Mouse (Mus musculus): ENCODE measurements around the gene Sept9. TPM values are rescaled to one million over a fixed set of nuclear protein-coding genes. Genes with fewer than 3 reads are reported as not detected.

Gene Sept9
- total RNA-seq, 2 experiments from 2014 or later, result 70.0 to 71.1 TPM

DNA sequence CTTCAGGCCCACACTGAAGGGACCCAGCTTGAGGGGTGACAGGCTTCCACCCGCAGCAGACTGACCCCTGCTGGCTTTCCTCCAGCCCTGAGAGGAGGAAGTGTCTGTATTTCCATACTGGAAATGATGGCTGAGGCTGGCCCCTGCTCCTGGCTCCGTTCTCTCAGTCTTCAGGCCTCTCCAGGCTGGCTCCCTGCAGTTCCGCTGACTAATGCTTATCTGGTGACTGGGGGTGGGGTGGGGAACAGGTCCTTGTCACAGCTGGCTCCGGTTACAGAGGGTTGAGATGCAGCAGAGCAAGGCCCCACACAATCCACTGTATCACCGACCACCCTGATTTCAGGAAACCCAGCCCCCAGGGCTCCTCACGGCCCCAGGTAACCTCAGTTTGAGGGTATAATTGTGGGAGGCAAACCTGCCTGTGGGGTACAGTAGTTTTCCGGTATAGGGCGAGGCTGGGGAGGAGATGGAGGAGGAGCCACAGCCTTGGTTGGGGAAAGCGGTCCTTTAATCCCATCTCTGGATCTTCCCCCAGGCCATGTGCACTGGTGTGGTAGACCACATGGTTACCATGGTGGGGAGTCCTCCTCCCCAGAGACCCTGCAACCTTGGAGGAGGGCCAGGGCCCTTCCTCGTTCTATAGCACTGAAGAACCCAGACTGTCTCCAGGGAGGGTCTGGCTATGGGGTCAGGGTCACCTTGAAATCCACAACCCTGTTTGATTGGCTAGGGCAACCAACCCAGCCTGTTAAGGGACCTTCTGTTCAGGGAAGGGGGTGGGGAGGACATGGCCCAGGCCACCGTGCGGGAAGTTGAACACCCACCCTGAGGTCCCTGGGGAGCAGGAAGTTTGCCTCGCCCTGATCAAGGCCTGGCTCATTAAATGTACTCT, 108.7 kb downstream of the Sept9 start:
- peak; percentile 76 for DNase-seq
- intact Hi-C loops (cut with DNase I), result no loop called here

DNA sequence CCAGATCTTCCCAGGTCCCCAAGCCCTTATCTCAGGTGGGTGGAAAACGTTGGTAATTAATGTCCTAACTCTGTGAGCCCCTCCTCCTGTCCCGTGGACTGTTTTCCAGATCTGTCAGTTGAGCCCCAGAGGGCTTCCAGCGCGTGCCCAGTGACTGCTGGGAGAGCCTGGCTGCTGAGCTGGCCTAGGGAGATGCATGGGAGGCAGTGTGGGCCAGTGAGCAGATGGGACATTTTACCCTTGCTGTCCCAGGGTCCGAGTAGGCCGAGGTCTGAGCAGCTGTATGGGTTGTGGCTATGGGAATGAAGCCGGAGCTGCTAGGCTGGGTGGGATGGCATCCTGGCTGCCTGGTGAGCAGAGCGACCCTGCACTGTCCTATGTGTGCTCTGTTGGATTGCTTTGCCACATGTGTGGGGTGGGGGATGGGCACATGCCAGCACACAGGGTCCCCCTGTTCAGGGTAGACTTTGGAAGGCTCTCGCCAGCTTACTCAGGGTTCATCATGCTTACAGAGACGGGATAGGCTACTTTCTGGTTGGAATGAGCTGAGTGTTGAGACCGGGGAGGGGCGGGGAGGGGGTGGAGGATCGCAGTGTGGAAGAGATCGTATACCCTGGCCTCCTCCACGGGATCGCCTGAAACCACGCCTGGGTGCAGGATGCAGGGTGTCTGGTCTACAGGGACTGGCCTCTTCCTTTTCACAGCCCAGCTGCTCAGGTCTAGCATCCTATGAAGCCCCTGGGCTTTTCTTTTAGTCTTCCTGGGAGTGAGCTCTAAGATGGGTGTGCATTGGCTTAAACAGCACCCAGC, 109.9 kb downstream of the Sept9 start:
- DNase-seq, result no peak
- intact Hi-C loops (cut with DNase I), result no loop called here

GRCm38 (mm10) chr11:117309918-117310287, 110.4 kb downstream of the Sept9 start:
- intact Hi-C loops (cut with DNase I), result no loop called here
- DNase-seq, result peak; percentile 62 to 68

GRCm38 (mm10) chr11:117310341-117311107, 111.1 kb downstream of the Sept9 start:
- intact Hi-C loops (cut with DNase I), result no loop called here

DNA sequence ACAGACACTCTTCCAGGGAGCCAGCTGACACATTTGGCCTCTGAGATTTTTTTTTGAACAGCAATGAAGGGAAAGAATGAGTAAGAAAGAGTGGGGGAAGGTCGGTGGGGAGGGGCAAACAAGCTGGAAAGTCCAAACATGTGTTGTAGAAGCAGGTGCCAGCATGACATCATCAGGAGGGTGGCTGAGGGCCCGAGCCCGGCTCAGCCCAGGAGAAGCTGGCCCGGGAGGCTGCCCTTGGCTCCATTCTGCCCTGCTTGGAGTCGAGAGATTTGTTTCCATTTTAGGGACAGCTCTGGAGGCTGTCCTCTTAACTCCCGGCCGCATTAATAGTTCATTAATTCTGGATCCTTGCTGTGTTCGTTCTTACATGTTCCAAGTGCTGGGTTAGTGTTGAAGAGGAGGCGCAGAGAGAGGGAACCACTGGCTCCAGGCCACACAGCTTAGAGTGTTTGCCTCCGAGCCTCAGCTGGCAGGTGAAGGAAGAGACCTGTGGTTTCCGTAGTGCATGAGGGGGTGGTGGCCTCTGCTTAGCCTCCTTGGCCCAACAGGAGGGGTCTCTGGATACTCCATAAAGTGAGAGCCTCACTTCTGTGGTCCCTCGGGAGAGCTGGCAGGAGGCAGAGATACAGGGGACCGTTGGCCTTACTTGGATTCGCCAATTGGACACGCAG, 111.8 kb downstream of the Sept9 start:
- DNase-seq, result peak; percentile 90 to 93
- intact Hi-C loops (cut with DNase I), result no loop called here

More at GRCm38 (mm10) chr11:117310341-117311107, 111.1 kb downstream of the Sept9 start:
- DNase-seq, result peak; percentile 39 to 40

- peak; percentile 90 to 93 for DNase-seq
- intact Hi-C loops (cut with DNase I), result loop anchor here (2.0 kb wide), 1 partner anchor 43 kb away; no protein-coding TSS in a partner anchor
Measured at GRCm38 (mm10) chr11:117312028-117312901, 112.8 kb downstream of the Sept9 start.

DNA sequence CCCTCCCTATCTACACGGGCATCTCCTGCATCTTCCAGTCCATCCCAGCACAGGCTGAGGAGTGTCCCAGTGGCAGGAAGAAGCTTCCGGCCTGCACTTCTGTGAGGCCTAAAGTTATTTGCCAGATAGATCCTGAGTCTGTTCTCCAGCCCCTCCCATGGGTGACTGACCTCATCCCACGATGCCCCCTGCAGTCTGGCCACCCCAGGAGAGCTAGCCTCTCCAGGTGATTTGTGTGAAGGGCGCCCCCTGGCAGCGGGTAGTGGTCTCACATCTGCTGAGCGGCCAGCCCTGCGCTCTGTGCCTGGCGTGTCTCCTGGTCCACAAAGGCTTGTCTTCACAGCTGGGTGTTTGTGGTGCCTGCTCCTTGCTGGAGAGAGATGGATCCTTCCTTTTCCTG, 113.5 kb downstream of the Sept9 start:
- DNase-seq, result peak; percentile 70 to 82
- intact Hi-C loops (cut with DNase I), result loop anchor here (2.0 kb wide), 1 partner anchor 44 kb away; no protein-coding TSS in a partner anchor

DNA sequence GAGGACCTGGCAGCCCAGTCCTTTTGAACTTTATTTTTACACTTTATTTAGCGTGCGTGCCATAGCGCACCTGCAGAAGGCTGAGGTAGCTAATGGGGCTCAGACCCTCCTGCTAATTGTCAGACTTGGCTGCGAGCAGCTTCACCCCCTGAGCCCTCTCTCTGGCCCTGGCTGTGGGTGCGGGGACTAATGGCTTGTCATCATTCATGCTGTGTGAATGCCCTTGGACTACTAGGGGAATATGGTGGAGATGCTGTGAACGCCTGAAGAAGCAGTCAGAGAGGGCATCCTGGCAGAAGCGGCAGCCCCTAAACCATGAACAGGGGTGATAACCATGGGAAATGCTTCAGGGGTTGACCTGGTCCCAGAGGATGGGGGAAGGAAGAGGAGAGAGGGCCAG, 114.0 kb downstream of the Sept9 start:
- DNase-seq, result no peak
- intact Hi-C loops (cut with DNase I), result loop anchor here (2.0 kb wide), 1 partner anchor 45 kb away; no protein-coding TSS in a partner anchor

DNA sequence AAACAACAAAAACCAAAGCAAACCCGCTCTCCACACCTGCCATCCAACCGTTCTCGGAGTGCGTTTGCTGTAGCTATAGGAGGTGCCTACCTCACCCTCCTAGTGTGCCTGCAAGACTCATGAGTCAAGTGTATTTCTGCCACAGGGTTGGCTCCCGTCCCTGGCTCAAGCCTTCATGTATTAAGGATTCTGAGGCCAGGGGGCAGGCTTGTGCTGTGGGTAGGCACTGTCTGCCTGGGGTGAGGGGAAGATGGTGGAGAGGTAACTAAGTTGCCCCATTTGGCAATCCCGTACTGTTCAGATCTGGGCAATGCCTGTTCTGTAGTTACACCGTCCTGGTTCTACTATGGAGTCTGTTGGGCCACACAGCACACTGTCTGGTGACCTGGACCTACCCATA, 114.6 kb downstream of the Sept9 start:
- intact Hi-C loops (cut with DNase I), result loop anchor here (2.0 kb wide), 1 partner anchor 75 kb away; no protein-coding TSS in a partner anchor
- peak; percentile 59 to 64 for DNase-seq

GRCm38 (mm10) chr11:117314520-117314919, 115.1 kb downstream of the Sept9 start:
- intact Hi-C loops (cut with DNase I), result loop anchor here (2.0 kb wide), 1 partner anchor 76 kb away; no protein-coding TSS in a partner anchor
- no peak for DNase-seq

DNA sequence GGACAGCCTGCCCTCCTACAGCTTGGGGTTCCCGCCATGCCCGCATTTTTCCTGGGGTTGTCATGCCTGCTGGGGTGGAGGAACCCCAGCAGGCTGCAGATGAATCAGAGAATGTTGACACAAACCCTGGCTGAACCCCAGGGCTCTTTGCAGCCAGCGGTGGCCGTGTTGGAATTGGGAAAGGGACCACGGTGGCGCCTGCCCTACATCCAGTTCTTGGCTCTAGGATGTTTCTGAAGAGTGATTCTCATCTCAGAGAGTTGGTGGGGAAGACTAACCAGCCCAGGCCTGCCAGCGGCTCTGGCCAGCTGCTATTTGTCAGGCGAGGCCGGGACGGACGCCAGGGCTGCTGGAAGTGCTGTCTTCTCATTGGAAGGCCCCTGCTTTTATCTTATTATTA, 115.8 kb downstream of the Sept9 start:
- intact Hi-C loops (cut with DNase I), result loop anchor here (2.0 kb wide), 1 partner anchor 77 kb away; no protein-coding TSS in a partner anchor

GRCm38 (mm10) chr11:117316441-117317331, 117.2 kb downstream of the Sept9 start:
- peak; percentile 63 to 74 for DNase-seq
- intact Hi-C loops (cut with DNase I), result loop anchor here (1.0 kb wide), 1 partner anchor 42 kb away; no protein-coding TSS in a partner anchor

More for the DNA sequence above, 115.8 kb downstream of the Sept9 start:
- peak; percentile 83 to 86 for DNase-seq

DNA sequence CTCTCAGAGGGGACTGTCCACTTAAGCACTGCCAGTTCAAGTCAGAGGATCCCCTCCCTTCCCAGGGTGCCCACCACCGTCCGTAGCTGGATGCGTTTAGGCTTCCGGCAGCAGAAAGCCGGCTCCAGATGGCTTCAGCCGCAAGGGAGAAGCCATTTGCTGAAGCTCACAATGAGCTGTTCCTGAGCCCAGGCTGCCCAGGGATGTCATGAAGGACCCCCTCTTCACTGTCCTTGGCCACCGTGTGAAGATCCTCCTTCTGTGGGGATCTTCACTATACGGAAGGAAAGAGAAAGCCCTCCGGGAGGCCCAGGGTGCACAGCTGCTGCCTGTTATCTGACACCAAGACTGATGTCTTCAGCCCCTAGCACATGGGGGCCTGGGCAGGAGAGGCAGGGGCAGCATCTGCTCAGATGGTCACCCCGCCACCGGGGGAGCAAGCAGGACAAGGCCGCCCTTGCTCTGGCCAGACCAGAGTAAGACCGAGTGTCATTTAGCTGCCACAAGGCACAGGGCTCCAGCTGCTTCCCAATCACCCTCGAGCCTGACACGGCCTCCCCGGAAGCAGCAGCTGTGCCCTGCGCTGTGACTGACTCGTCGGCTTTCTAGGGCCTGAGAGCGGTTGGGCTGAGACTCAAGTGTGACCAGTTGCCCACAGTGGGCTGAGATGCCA, 118.1 kb downstream of the Sept9 start:
- intact Hi-C loops (cut with DNase I), result no loop called here

DNA sequence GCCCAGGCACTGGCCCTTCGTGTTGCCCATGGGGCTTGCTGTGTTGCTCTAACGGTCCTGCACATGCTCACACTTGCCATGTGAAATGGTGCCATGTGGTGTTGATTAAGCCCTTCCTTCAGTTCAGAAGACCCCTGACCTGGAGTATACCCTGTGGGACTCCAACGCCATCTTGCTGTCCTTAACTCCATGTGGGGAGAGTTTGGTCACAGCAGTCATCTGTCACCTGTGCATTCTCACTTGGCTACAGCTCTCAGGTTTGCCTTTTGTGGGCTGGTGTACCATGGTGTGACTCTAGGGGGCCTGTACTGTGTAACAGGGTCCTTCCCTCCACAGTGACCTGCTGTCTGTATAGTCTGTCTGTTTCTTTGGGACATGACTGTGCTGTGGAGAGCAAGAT, 118.7 kb downstream of the Sept9 start:
- intact Hi-C loops (cut with DNase I), result no loop called here
- no peak for DNase-seq

More for the DNA sequence above, 118.1 kb downstream of the Sept9 start:
- DNase-seq, result peak; percentile 46 to 50

GRCm38 (mm10) chr11:117318731-117319542, 119.5 kb downstream of the Sept9 start:
- intact Hi-C loops (cut with DNase I), result no loop called here

More at GRCm38 (mm10) chr11:117318731-117319542, 119.5 kb downstream of the Sept9 start:
- peak; percentile 75 to 76 for DNase-seq

All from heart, postnatal 10 days (tissue).